Mouse (Mus musculus) neural tube, embryonic 12.5 days (tissue): ENCODE results near the gene Amhr2. TPM values are rescaled to one million over a fixed set of nuclear protein-coding genes. Genes with fewer than 3 reads are reported as not detected.

Source experiments
- ATAC-seq: fragments of 200-750 bp; cut with Nextera tagmentation; 2 replicates; pipeline ENCODE4 v1.8.0; 2017; ENCODE audit warnings: low read depth, mild to moderate bottlenecking, moderate TSS enrichment, moderate library complexity; ENCODE audit not compliant: low FRiP score
- H3K27ac ChIP-seq: fragments of 300-500 bp; sonication (generic); 2 replicates; pipeline ENCODE4 v1.5.1; 2016
- H3K27me3 ChIP-seq: fragments of 300-500 bp; sonication (generic); replicated peaks from 2 replicates; pipeline ENCODE4 v1.6.1; 2016; ENCODE audit warnings: mild to moderate bottlenecking
- H3K36me3 ChIP-seq: fragments of 300-500 bp; sonication (generic); 2 replicates; pipeline ENCODE4 v1.6.1; 2016; ENCODE audit warnings: mild to moderate bottlenecking
- H3K4me1 ChIP-seq: fragments of 300-500 bp; sonication (generic); 2 replicates; pipeline ENCODE4 v1.6.1; 2016
- H3K4me2 ChIP-seq: fragments of 300-500 bp; sonication (generic); replicated peaks from 2 replicates; pipeline ENCODE4 v1.6.1; 2016; ENCODE audit warnings: mild to moderate bottlenecking
- H3K4me3 ChIP-seq: fragments of 300-500 bp; sonication (generic); 2 replicates; pipeline ENCODE4 v1.5.1; 2016
- H3K9ac ChIP-seq: fragments of 300-500 bp; sonication (generic); 2 replicates; pipeline ENCODE4 v1.6.1; 2016; ENCODE audit warnings: mild to moderate bottlenecking
- H3K9me3 ChIP-seq: fragments of 300-500 bp; sonication (generic); 2 replicates; pipeline ENCODE4 v1.6.1; 2016; ENCODE audit warnings: mild to moderate bottlenecking
- WGBS: fragments of 180-500 bp; shearing (Covaris S2); methylation state at CpG from one replicate; pipeline ENCODE4 v1.1.7; 2016; 5-methylcytosine and 5-hydroxymethylcytosine counted together
- polyA plus RNA-seq: library from polyadenylated mRNA; unstranded; fragments of >200 nt; fragmentation: Nextera tagmentation; extraction: Ambion mirVana; gene quantifications from 2 replicates; pipeline ENCODE4 v1.2.1, GENCODE M21; 2016

The Amhr2 gene
- polyA plus RNA-seq, 1 experiment from 2014 or later, result 0.23 TPM

GRCm38 (mm10) chr15:102487664-102488063, 42.5 kb downstream of the Amhr2 start:
- Histone ChIP-seq H3K36me3 (peaks cover 85% of the 10 kb centered on the region), H3K4me1 (no peaks in the 10 kb centered on the region), H3K4me3 (no peak overlapping the region), H3K27me3 (no peaks in the 10 kb centered on the region), H3K4me2 (no peak overlapping the region), H3K27ac (no peak overlapping the region), H3K9ac (no peak overlapping the region), H3K9me3 (no peaks in the 10 kb centered on the region)
- 81% methylated on average over 1 of the region's 1 CpGs for WGBS
- ATAC-seq, result no peak

- Histone ChIP-seq H3K4me2 (no peak overlapping the region), H3K4me3 (no peak overlapping the region), H3K9me3 (no peaks in the 10 kb centered on the region), H3K36me3 (peaks cover 85% of the 10 kb centered on the region), H3K9ac (no peak overlapping the region), H3K27ac (no peak overlapping the region), H3K27me3 (no peaks in the 10 kb centered on the region), H3K4me1 (no peaks in the 10 kb centered on the region)
- WGBS, result 93% methylated on average over 3 of the region's 3 CpGs
- ATAC-seq, result no peak
These were observed 53.2 kb downstream of the Amhr2 start for GRCm38 (mm10) chr15:102498322-102498721.

- no peak overlapping the region for H3K4me2 ChIP-seq
- H3K4me1 ChIP-seq, result no peaks in the 10 kb centered on the region
- no peaks in the 10 kb centered on the region for H3K9me3 ChIP-seq
- H3K27ac ChIP-seq, result no peak overlapping the region
- no peak overlapping the region for H3K9ac ChIP-seq
- 80% methylated on average over 3 of the region's 3 CpGs for WGBS
- no peaks in the 10 kb centered on the region for H3K27me3 ChIP-seq
- H3K36me3 ChIP-seq, result peaks cover 87% of the 10 kb centered on the region
- H3K4me3 ChIP-seq, result no peak overlapping the region
- ATAC-seq, result no peak
These were observed 54.2 kb downstream of the Amhr2 start for GRCm38 (mm10) chr15:102499370-102499769.

DNA sequence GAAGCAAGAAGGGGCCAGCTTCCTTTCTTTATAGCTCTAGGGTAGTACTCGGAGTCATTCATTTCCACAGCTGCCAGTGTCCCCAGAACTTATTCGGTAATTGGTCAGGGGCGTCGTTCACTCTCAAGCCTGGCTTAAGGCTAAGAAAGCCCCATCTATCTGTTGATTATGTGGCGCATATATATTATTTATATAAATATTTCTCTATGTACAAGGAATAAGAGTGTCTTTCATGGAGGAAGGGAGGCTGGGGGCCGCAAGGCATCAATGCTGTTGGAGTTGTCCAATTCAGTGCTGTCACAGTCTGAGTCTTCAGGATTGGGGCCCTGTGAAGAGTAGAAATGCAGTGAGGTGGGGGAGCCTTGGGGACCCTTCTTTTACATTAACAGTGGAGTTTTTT, 54.7 kb downstream of the Amhr2 start:
- Histone ChIP-seq H3K4me3 (no peak overlapping the region), H3K36me3 (peaks cover 85% of the 10 kb centered on the region), H3K27me3 (no peaks in the 10 kb centered on the region), H3K4me2 (no peak overlapping the region), H3K4me1 (no peaks in the 10 kb centered on the region), H3K9me3 (no peaks in the 10 kb centered on the region), H3K27ac (no peak overlapping the region), H3K9ac (no peak overlapping the region)
- 89% methylated on average over 6 of the region's 6 CpGs for whole genome bisulfite sequencing
- no peak for ATAC-seq

- Histone ChIP-seq H3K36me3 (peaks cover 86% of the 10 kb centered on the region), H3K4me1 (no peaks in the 10 kb centered on the region), H3K4me2 (no peak overlapping the region), H3K9ac (no peak overlapping the region), H3K9me3 (no peaks in the 10 kb centered on the region), H3K27ac (no peak overlapping the region), H3K27me3 (no peaks in the 10 kb centered on the region), H3K4me3 (no peak overlapping the region)
- 93% methylated on average over 5 of the region's 5 CpGs for WGBS
- ATAC-seq, result no peak
These were observed 55.3 kb downstream of the Amhr2 start for GRCm38 (mm10) chr15:102500479-102500878.

DNA sequence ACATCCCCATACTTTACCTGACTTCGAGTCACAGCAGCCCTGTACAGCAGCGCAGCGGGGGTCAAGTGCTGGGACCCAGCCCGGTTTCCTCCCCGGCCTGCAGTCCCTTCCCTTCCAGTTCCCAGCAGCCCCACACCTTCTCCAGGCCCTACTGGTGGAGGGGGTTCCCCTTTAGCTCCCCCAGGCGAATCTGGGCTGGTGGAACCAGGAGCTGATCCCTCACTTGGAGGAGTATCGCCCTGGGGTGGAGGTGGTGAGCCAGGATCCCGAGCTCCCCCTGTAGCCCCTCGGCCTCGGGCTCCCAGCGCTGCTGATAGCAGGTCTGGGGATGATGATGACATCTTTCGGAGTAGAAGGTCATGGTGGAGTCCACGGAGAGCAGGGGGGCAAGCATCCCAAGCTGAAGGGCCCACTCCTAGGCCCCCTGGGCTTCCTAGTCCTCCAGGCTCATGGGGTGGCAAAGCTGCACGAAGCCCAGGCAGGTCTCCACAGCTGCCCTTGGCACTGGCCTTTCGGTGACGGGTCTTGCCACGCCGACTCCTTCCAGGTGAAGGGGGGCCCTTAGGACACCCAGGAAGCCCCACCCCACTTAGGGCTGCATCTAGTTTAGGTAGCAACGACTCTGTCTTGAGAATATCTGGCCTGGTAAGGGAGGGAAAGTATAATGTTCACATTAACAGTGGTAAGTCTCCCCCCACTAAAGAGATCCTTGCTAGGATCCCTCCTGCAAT, 56.1 kb downstream of the Amhr2 start:
- Histone ChIP-seq H3K36me3 (peaks cover 89% of the 10 kb centered on the region), H3K9me3 (no peaks in the 10 kb centered on the region), H3K27ac (no peak overlapping the region), H3K4me3 (no peak overlapping the region), H3K9ac (no peak overlapping the region), H3K4me1 (no peaks in the 10 kb centered on the region), H3K27me3 (no peaks in the 10 kb centered on the region), H3K4me2 (no peak overlapping the region)
- no peak for ATAC-seq
- WGBS, result 91% methylated on average over 19 of the region's 19 CpGs

DNA sequence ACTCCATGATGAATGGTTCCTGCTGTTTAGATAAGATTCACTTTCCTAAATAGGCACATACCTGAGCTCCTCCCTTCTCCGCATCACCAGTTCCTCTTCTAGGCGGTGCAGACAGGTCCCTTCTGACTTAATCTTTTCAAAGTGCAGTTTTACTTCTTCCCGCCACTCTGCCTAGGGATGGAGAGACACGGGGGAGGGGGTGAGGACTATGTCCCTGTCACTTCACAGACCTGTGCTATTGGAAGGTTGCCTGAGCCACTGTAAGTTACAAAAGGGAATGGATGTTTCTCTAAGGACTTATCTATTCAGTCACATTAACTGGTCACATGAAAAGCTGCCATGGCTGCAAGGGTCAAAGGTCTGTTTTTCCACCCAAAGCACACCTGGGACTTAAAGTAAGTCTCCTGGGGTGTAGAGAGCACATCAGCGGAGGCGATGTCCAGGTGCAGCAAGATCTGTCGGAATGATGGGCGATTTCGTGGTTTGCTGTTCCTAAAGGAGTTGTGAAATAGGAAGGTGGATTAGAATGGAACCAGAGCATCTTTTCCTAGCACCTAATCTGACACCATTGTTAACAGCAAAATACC, 57.2 kb downstream of the Amhr2 start:
- Histone ChIP-seq H3K9me3 (no peaks in the 10 kb centered on the region), H3K36me3 (peaks cover 80% of the 10 kb centered on the region), H3K4me2 (no peak overlapping the region), H3K9ac (no peak overlapping the region), H3K4me1 (no peaks in the 10 kb centered on the region), H3K4me3 (no peak overlapping the region), H3K27ac (no peak overlapping the region), H3K27me3 (no peaks in the 10 kb centered on the region)
- ATAC-seq, result no peak
- 82% methylated on average over 9 of the region's 9 CpGs for WGBS

DNA sequence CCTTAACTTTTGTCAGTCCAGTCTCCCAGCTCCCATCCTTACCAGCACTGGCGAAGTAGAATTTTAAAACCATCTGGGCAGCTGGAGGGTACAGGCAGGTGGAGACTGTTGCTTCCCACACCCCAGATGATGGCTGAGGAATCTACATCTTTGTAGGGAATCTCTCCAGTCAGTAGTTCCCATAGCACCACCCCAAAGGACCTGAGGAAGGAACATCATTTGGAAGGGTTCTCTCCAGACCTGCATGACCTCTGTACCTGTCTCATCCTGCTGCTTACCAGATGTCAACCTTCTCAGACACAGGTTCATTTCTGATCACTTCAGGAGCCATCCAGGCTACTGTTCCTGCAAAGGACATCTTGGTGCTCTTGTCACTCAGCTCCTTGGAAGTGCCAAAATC, 58.3 kb downstream of the Amhr2 start, which contains the start of gene Gm10337:
Gene Gm10337 (plus strand): TSS at position 276 of the 400 bp plus-strand sequence.
- Histone ChIP-seq H3K27ac (no peak within 1 kb of the TSS), H3K27me3 (no peaks in the 10 kb centered on the region), H3K4me1 (no peaks in the 10 kb centered on the region), H3K36me3 (peaks cover 71% of the 10 kb centered on the region), H3K4me3 (no peak within 1 kb of the TSS), H3K9ac (no peak within 1 kb of the TSS), H3K9me3 (no peaks in the 10 kb centered on the region), H3K4me2 (no peak within 1 kb of the TSS)
- ATAC-seq, result no peak
- WGBS, result 89% methylated on average over 1 of the region's 1 CpGs

Other genes with a start within 250 kb of the Amhr2 start
- gene Zfp740, start 242.1 kb upstream of the Amhr2 start, polyA plus RNA-seq, result 98.3 and 105 TPM in 2 replicates
- 46.7 and 48.3 TPM in 2 replicates for gene Csad, start 240.6 kb upstream of the Amhr2 start, polyA plus RNA-seq
- gene Itgb7, start 213.4 kb upstream of the Amhr2 start, polyA plus RNA-seq, result 0.29 and 0.79 TPM in 2 replicates
- 15.4 and 18.7 TPM in 2 replicates for gene Rarg, start 187.8 kb upstream of the Amhr2 start, polyA plus RNA-seq
- gene Gm9918, start 174.8 kb upstream of the Amhr2 start, polyA plus RNA-seq, result 0.09 and 0.23 TPM in 2 replicates
- gene Mfsd5, start 165.9 kb upstream of the Amhr2 start, polyA plus RNA-seq, result 53.2 and 56.4 TPM in 2 replicates
- gene Espl1, start 149.1 kb upstream of the Amhr2 start, polyA plus RNA-seq, result 22.5 and 25.4 TPM in 2 replicates
- 373 and 404 TPM in 2 replicates for gene Pfdn5, start 119.3 kb upstream of the Amhr2 start, polyA plus RNA-seq
- gene Myg1, start 113.7 kb upstream of the Amhr2 start, polyA plus RNA-seq, result 90.4 and 94.9 TPM in 2 replicates
- 51.3 and 53.2 TPM in 2 replicates for gene Aaas, start 94.6 kb upstream of the Amhr2 start, polyA plus RNA-seq
- gene Sp7, start 78.2 kb upstream of the Amhr2 start, polyA plus RNA-seq, result 0.57 and 0.81 TPM in 2 replicates
- 6.9 and 7.7 TPM in 2 replicates for gene Sp1, start 39.2 kb upstream of the Amhr2 start, polyA plus RNA-seq
- 80.5 and 80.6 TPM in 2 replicates for gene Prr13, start 13.7 kb downstream of the Amhr2 start, polyA plus RNA-seq
- 144 and 152 TPM in 2 replicates for gene Pcbp2, start 25.2 kb downstream of the Amhr2 start, polyA plus RNA-seq
- not detected in 2 replicates for gene Gm10337, start 58.4 kb downstream of the Amhr2 start, polyA plus RNA-seq
- 48.8 and 51.9 TPM in 2 replicates for gene Map3k12, start 71.7 kb downstream of the Amhr2 start, polyA plus RNA-seq
- gene Tarbp2, start 72.8 kb downstream of the Amhr2 start, polyA plus RNA-seq, result 97.9 and 105 TPM in 2 replicates
- 4.8 and 5.4 TPM in 2 replicates for gene Npff, start 79.6 kb downstream of the Amhr2 start, polyA plus RNA-seq
- not detected in 2 replicates for gene Gm28047, start 179.7 kb downstream of the Amhr2 start, polyA plus RNA-seq
- gene Atf7, start 180.1 kb downstream of the Amhr2 start, polyA plus RNA-seq, result 22.0 and 23.9 TPM in 2 replicates
- gene Atp5g2, start 227.0 kb downstream of the Amhr2 start, polyA plus RNA-seq, result 61.1 and 62.7 TPM in 2 replicates